Mouse (Mus musculus) liver, embryonic 13.5 days (tissue): ENCODE data around the gene Mfsd4b3. TPM values are rescaled to one million over a fixed set of nuclear protein-coding genes. Genes with fewer than 3 reads are reported as not detected.

Source experiments
- ATAC-seq: fragments of 200-750 bp; cut with Nextera tagmentation; 2 replicates; pipeline ENCODE4 v1.8.0; 2017; ENCODE audit warnings: low read depth, mild to moderate bottlenecking, moderate number of reproducible peaks, moderate library complexity
- DNase-seq: peaks from one replicate; pipeline ENCODE4 v3.0.0; 2022
- H3K27ac ChIP-seq: fragments of 300-500 bp; sonication (generic); 2 replicates; pipeline ENCODE4 v1.5.1; 2015; ENCODE audit warnings: moderate library complexity, mild to moderate bottlenecking, inconsistent platforms
- H3K27me3 ChIP-seq: fragments of 300-500 bp; sonication (generic); 2 replicates; pipeline ENCODE4 v1.6.1; 2015; ENCODE audit warnings: mild to moderate bottlenecking, inconsistent platforms
- H3K36me3 ChIP-seq: fragments of 300-500 bp; sonication (generic); 2 replicates; pipeline ENCODE4 v1.6.1; 2015; ENCODE audit warnings: mild to moderate bottlenecking, inconsistent platforms
- H3K4me1 ChIP-seq: fragments of 300-500 bp; sonication (generic); replicated peaks from 2 replicates; pipeline ENCODE4 v1.6.1; 2015; ENCODE audit warnings: inconsistent platforms
- H3K4me2 ChIP-seq: fragments of 300-500 bp; sonication (generic); 2 replicates; pipeline ENCODE4 v1.6.1; 2015; ENCODE audit warnings: inconsistent platforms, mild to moderate bottlenecking, moderate library complexity
- H3K4me3 ChIP-seq: fragments of 300-500 bp; sonication (generic); replicated peaks from 2 replicates; pipeline ENCODE4 v1.5.1; 2015; ENCODE audit warnings: mild to moderate bottlenecking, inconsistent platforms
- H3K9ac ChIP-seq: fragments of 300-500 bp; sonication (generic); 2 replicates; pipeline ENCODE4 v1.6.1; 2015; ENCODE audit warnings: mild to moderate bottlenecking, inconsistent platforms
- H3K9me3 ChIP-seq: fragments of 300-500 bp; sonication (generic); replicated peaks from 2 replicates; pipeline ENCODE4 v1.6.1; 2016; ENCODE audit warnings: inconsistent platforms
- WGBS: fragments of 180-500 bp; shearing (Covaris S2); methylation state at CpG from one replicate; pipeline ENCODE4 v1.1.7; 2015; ENCODE audit not compliant: insufficient replicate concordance; 5-methylcytosine and 5-hydroxymethylcytosine counted together
- polyA plus RNA-seq: library from polyadenylated mRNA; unstranded; fragments of >200 nt; fragmentation: Nextera tagmentation; extraction: Ambion mirVana; gene quantifications from 2 replicates; pipeline ENCODE4 v1.2.1, GENCODE M21; 2015

Mfsd4b3 gene
- polyA plus RNA-seq, 1 experiment from 2014 or later: 1.3 TPM

- Histone ChIP-seq H3K27me3 (no peaks in the 10 kb centered on the region), H3K27ac (no peak overlapping the region), H3K4me3 (no peak overlapping the region), H3K9ac (no peak overlapping the region), H3K9me3 (no peaks in the 10 kb centered on the region), H3K36me3 (no peaks in the 10 kb centered on the region), H3K4me1 (no peaks in the 10 kb centered on the region), H3K4me2 (no peak overlapping the region)
- ATAC-seq (no peak), DNase-seq (no peak)
These were observed 47.3 kb downstream of the Mfsd4b3 start for GRCm38 (mm10) chr10:39912616-39913015.

GRCm38 (mm10) chr10:39908768-39909441, 51.0 kb downstream of the Mfsd4b3 start:
- Histone ChIP-seq H3K36me3 (no peaks in the 10 kb centered on the region), H3K27me3 (no peaks in the 10 kb centered on the region), H3K4me2 (peak overlapping the region; percentile 10; the same call in 1 of the 2 replicates), H3K9ac (no peak overlapping the region), H3K4me3 (no peak overlapping the region), H3K4me1 (no peaks in the 10 kb centered on the region), H3K9me3 (no peaks in the 10 kb centered on the region), H3K27ac (no peak overlapping the region)
- ATAC-seq: no peak
- no peak for DNase-seq
- 51% methylated on average over 13 of the region's 13 CpGs for WGBS

GRCm38 (mm10) chr10:39906799-39907658, 52.9 kb downstream of the Mfsd4b3 start:
- H3K4me3 ChIP-seq: no peak overlapping the region
- no peak for DNase-seq
- no peak overlapping the region for H3K27ac ChIP-seq
- ATAC-seq: no peak
- no peaks in the 10 kb centered on the region for H3K36me3 ChIP-seq
- no peaks in the 10 kb centered on the region for H3K9me3 ChIP-seq
- 69% methylated on average over 10 of the region's 10 CpGs for WGBS
- no peak overlapping the region for H3K9ac ChIP-seq
- H3K4me2 ChIP-seq: no peak overlapping the region
- no peaks in the 10 kb centered on the region for H3K27me3 ChIP-seq
- no peaks in the 10 kb centered on the region for H3K4me1 ChIP-seq

GRCm38 (mm10) chr10:39904191-39904590, 55.8 kb downstream of the Mfsd4b3 start:
- no peaks in the 10 kb centered on the region for H3K36me3 ChIP-seq
- no peaks in the 10 kb centered on the region for H3K9me3 ChIP-seq
- H3K4me3 ChIP-seq: no peak overlapping the region
- ATAC-seq (no peak), DNase-seq (no peak)
- H3K4me2 ChIP-seq: no peak overlapping the region
- H3K9ac ChIP-seq: no peak overlapping the region
- 64% methylated on average over 3 of the region's 3 CpGs for WGBS
- H3K27ac ChIP-seq: no peak overlapping the region
- no peaks in the 10 kb centered on the region for H3K27me3 ChIP-seq
- peaks cover 3% of the 10 kb centered on the region; the same call in 1 of the 2 replicates for H3K4me1 ChIP-seq

GRCm38 (mm10) chr10:39898874-39899371, 61.0 kb downstream of the Mfsd4b3 start, which contains the start of gene Mfsd4b4:
Mfsd4b4 (minus strand) TSS chr10:39899238.
- peak; percentile 94 for ATAC-seq
- H3K9ac ChIP-seq: peak within 1 kb of the TSS; percentile 82
- no peaks in the 10 kb centered on the region for H3K9me3 ChIP-seq
- H3K36me3 ChIP-seq: no peaks in the 10 kb centered on the region
- peaks cover 33% of the 10 kb centered on the region for H3K4me1 ChIP-seq
- H3K4me2 ChIP-seq: peak within 1 kb of the TSS; percentile 88
- peak within 1 kb of the TSS; percentile 76 for H3K27ac ChIP-seq
- H3K4me3 ChIP-seq: peak within 1 kb of the TSS; percentile 69
- peak; percentile 87 for DNase-seq
- under 1% methylated on average over 41 of the region's 41 CpGs for WGBS
- H3K27me3 ChIP-seq: no peaks in the 10 kb centered on the region

Other genes starting within 250 kb of the Mfsd4b3 start
- gene Rev3l, start 228.0 kb downstream of the Mfsd4b3 start, polyA plus RNA-seq: 3.1 TPM in 2 replicates
- gene Mfsd4b4, start 60.9 kb downstream of the Mfsd4b3 start, polyA plus RNA-seq: 1.3 and 1.6 TPM in 2 replicates
- not detected in 2 replicates for gene Mfsd4b2, start 33.2 kb downstream of the Mfsd4b3 start, polyA plus RNA-seq
- gene Mfsd4b5, start 26.5 kb upstream of the Mfsd4b3 start, polyA plus RNA-seq: 0.03 and 0.08 TPM in 2 replicates
- 0.54 and 0.56 TPM in 2 replicates for gene Mfsd4b1, start 65.1 kb upstream of the Mfsd4b3 start, polyA plus RNA-seq
- gene Slc16a10, start 182.1 kb upstream of the Mfsd4b3 start, polyA plus RNA-seq: 75.1 and 80.8 TPM in 2 replicates